Mouse (Mus musculus) limb, embryonic 14.5 days (tissue): ENCODE data around the gene Large2. TPM values are rescaled to one million over a fixed set of nuclear protein-coding genes. Genes with fewer than 3 reads are reported as not detected.

Experiments
- ATAC-seq: fragments of 200-750 bp; cut with Nextera tagmentation; 2 replicates; pipeline ENCODE4 v1.8.0; 2017; ENCODE audit warnings: low read depth, moderate number of reproducible peaks, moderate TSS enrichment; ENCODE audit not compliant: low FRiP score
- DNase-seq: peaks from one replicate; pipeline ENCODE4 v3.0.0-alpha.2; 2015; ENCODE audit warnings: low spot score
- H3K27ac ChIP-seq: fragments of 300-500 bp; sonication (generic); replicated peaks from 2 replicates; pipeline ENCODE4 v1.5.1; 2014; ENCODE audit warnings: low read depth, mild to moderate bottlenecking, low read length, moderate library complexity, mixed read lengths
- H3K27me3 ChIP-seq: fragments of 300-500 bp; sonication (generic); 2 replicates; pipeline ENCODE4 v1.6.1; 2014; ENCODE audit warnings: low read length, mixed read lengths; ENCODE audit not compliant: control insufficient read depth, insufficient read depth
- H3K36me3 ChIP-seq: fragments of 300-500 bp; sonication (generic); 2 replicates; pipeline ENCODE4 v1.6.1; 2014; ENCODE audit warnings: mild to moderate bottlenecking, low read length, moderate library complexity, mixed read lengths; ENCODE audit not compliant: control insufficient read depth, insufficient read depth
- H3K4me1 ChIP-seq: fragments of 300-500 bp; sonication (generic); 2 replicates; pipeline ENCODE4 v1.6.1; 2014; ENCODE audit warnings: antibody characterized with exemption, low read length, mixed read lengths; ENCODE audit not compliant: control insufficient read depth, insufficient read depth
- H3K4me2 ChIP-seq: fragments of 300-500 bp; sonication (generic); replicated peaks from 2 replicates; pipeline ENCODE4 v1.6.1; 2014; ENCODE audit warnings: low read depth, mild to moderate bottlenecking, low read length, moderate library complexity; ENCODE audit not compliant: severe bottlenecking
- H3K4me3 ChIP-seq: fragments of 300-500 bp; sonication (generic); replicated peaks from 2 replicates; pipeline ENCODE4 v1.5.1; 2014; ENCODE audit warnings: low read length
- H3K9ac ChIP-seq: fragments of 300-500 bp; sonication (generic); 2 replicates; pipeline ENCODE4 v1.6.1; 2014; ENCODE audit warnings: mild to moderate bottlenecking, low read depth, low read length, moderate library complexity; ENCODE audit not compliant: severe bottlenecking
- H3K9me3 ChIP-seq: fragments of 300-500 bp; sonication (generic); 2 replicates; pipeline ENCODE4 v1.6.1; 2016; ENCODE audit warnings: low read length; ENCODE audit not compliant: control insufficient read depth
- POLR2A ChIP-seq: fragments of 200-500 bp; IDR thresholded peaks from 2 replicates; pipeline ENCODE4 v1.8.0; 2012; ENCODE audit warnings: inconsistent platforms, mild to moderate bottlenecking, moderate library complexity, borderline replicate concordance; ENCODE audit not compliant: insufficient read depth, insufficient read length; ENCODE audit errors: extremely low read depth
- WGBS: fragments of 180-500 bp; shearing (Covaris S2); extraction: QIAGEN DNeasy Blood & Tissue Kit; methylation state at CpG from one replicate; pipeline ENCODE4 v1.1.7; 2014; 5-methylcytosine and 5-hydroxymethylcytosine counted together
- polyA plus RNA-seq, 2 experiments: library from polyadenylated mRNA; depleted of rRNA in 1 of 2; stranded (reverse) in 1 of 2; unstranded in 1 of 2; fragments of >200 nt; fragmentation: Nextera tagmentation in 1 of 2; extraction: Ambion mirVana in 1 of 2; gene quantifications; 2 replicates each; pipeline versions ENCODE4 v1.2.1 to v1.2.3; 2012 to 2014

The Large2 gene
- polyA plus RNA-seq, 2 experiments: 16.3 to 32.7 TPM

- Histone ChIP-seq H3K36me3 (peaks cover 82% of the 10 kb centered on the region), H3K9me3 (no peaks in the 10 kb centered on the region), H3K9ac (no peak overlapping the region), H3K4me1 (no peaks in the 10 kb centered on the region), H3K27ac (no peak overlapping the region), H3K4me3 (no peak overlapping the region), H3K4me2 (no peak overlapping the region), H3K27me3 (no peaks in the 10 kb centered on the region)
- ATAC-seq (no peak), DNase-seq (peak; percentile 48)
- 80% methylated on average over 2 of the region's 2 CpGs for WGBS
- TF ChIP-seq POLR2A: no peak
Observed at GRCm38 (mm10) chr2:92331410-92331809, 43.3 kb downstream of the Large2 start.

GRCm38 (mm10) chr2:92330840-92331239, 43.8 kb downstream of the Large2 start:
- Histone ChIP-seq H3K9me3 (no peaks in the 10 kb centered on the region), H3K36me3 (peaks cover 82% of the 10 kb centered on the region), H3K27ac (no peak overlapping the region), H3K4me2 (no peak overlapping the region), H3K9ac (no peak overlapping the region), H3K4me3 (no peak overlapping the region), H3K4me1 (no peaks in the 10 kb centered on the region), H3K27me3 (no peaks in the 10 kb centered on the region)
- DNase-seq (peak; percentile 42), ATAC-seq (no peak)
- TF ChIP-seq POLR2A: no peak
- WGBS: 54% methylated on average over 2 of the region's 2 CpGs

GRCm38 (mm10) chr2:92328206-92328605, 46.5 kb downstream of the Large2 start:
- DNase-seq: no peak

GRCm38 (mm10) chr2:92327601-92328000, 47.1 kb downstream of the Large2 start:
- no peak for ATAC-seq
- WGBS: 91% methylated on average over 4 of the region's 4 CpGs
- Histone ChIP-seq H3K27me3 (no peaks in the 10 kb centered on the region), H3K36me3 (peaks cover 76% of the 10 kb centered on the region), H3K4me1 (no peaks in the 10 kb centered on the region), H3K9ac (no peak overlapping the region), H3K4me2 (no peak overlapping the region), H3K4me3 (no peak overlapping the region), H3K27ac (no peak overlapping the region), H3K9me3 (no peaks in the 10 kb centered on the region)
- no peak for DNase-seq
- no peak for TF ChIP-seq POLR2A

More at GRCm38 (mm10) chr2:92328206-92328605, 46.5 kb downstream of the Large2 start:
- Histone ChIP-seq H3K4me3 (no peak overlapping the region), H3K27me3 (no peaks in the 10 kb centered on the region), H3K9ac (no peak overlapping the region), H3K36me3 (peaks cover 77% of the 10 kb centered on the region), H3K27ac (no peak overlapping the region), H3K9me3 (no peaks in the 10 kb centered on the region), H3K4me1 (no peaks in the 10 kb centered on the region), H3K4me2 (no peak overlapping the region)
- ATAC-seq: no peak
- 92% methylated on average over 8 of the region's 8 CpGs for WGBS
- no peak for TF ChIP-seq POLR2A

- TF ChIP-seq POLR2A: no peak
- no peak for ATAC-seq
- no peaks in the 10 kb centered on the region for H3K9me3 ChIP-seq
- no peak overlapping the region for H3K27ac ChIP-seq
- WGBS: 79% methylated on average over 1 of the region's 1 CpGs
- H3K4me3 ChIP-seq: no peak overlapping the region
- H3K4me2 ChIP-seq: no peak overlapping the region
- no peak overlapping the region for H3K9ac ChIP-seq
- no peak for DNase-seq
- H3K4me1 ChIP-seq: no peaks in the 10 kb centered on the region
- peaks cover 75% of the 10 kb centered on the region for H3K36me3 ChIP-seq
- no peaks in the 10 kb centered on the region for H3K27me3 ChIP-seq
Observed at GRCm38 (mm10) chr2:92326221-92326620, 48.4 kb downstream of the Large2 start.

GRCm38 (mm10) chr2:92325676-92326075, 49.0 kb downstream of the Large2 start:
- ATAC-seq: no peak
- Histone ChIP-seq H3K36me3 (peaks cover 73% of the 10 kb centered on the region), H3K9me3 (no peaks in the 10 kb centered on the region), H3K4me3 (no peak overlapping the region), H3K4me2 (no peak overlapping the region), H3K27ac (no peak overlapping the region), H3K9ac (no peak overlapping the region), H3K4me1 (no peaks in the 10 kb centered on the region), H3K27me3 (no peaks in the 10 kb centered on the region)
- 85% methylated on average over 7 of the region's 7 CpGs for WGBS
- TF ChIP-seq POLR2A: no peak
- DNase-seq: no peak
